Mouse (Mus musculus): Measurements from ENCODE around the gene Nps. TPM values are rescaled to one million over a fixed set of nuclear protein-coding genes. Genes with fewer than 3 reads are reported as not detected.

Gene Nps
- total RNA-seq (2023; ENCODE audit: inconsistent age), result not detected in 4 replicates

GRCm38 (mm10) chr7:135258053-135258753, at the start of gene Nps:
TSS of gene Nps (plus strand) at chr7:135258703.

Other genes with a start within 250 kb of the Nps start
- not detected in 4 replicates for gene Foxi2, start 151.6 kb downstream of the Nps start, total RNA-seq (2023; ENCODE audit: inconsistent age)